Mouse (Mus musculus): Measurements from ENCODE around the gene Gm960. TPM values are rescaled to one million over a fixed set of nuclear protein-coding genes. Genes with fewer than 3 reads are reported as not detected.

Gm960 gene
- polyA plus RNA-seq, 1 experiment from 2014 or later: 4.1 TPM

GRCm38 (mm10) chr19:4578799-4579198 is 119.7 kb downstream of the Gm960 start:
- Histone ChIP-seq H3K27ac (no peak overlapping the region), H3K36me3 (ENCODE audit: poor library complexity, severe bottlenecking) (no peaks in the 10 kb centered on the region), H3K27me3 (no peaks in the 10 kb centered on the region), H3K4me2 (no peak overlapping the region), H3K9me3 (replicated peaks) (no peaks in the 10 kb centered on the region), H3K4me3 (no peak overlapping the region), H3K4me1 (no peaks in the 10 kb centered on the region), H3K9ac (no peak overlapping the region)
- WGBS: 84% methylated on average over 2 of the region's 2 CpGs
- ATAC-seq: no peak

Small RNAs within 50 kb of the gene (microRNA-seq; reads per million reads assigned to microRNA genes)
- gene Mir6986: not detected

Other genes with a start within 250 kb of the Gm960 start
- 1.0 and 1.3 TPM in 2 replicates for gene Syt12, start 221.2 kb downstream of the Gm960 start, polyA plus RNA-seq (2015; fragmentation: Nextera tagmentation; extraction: Ambion mirVana)
- gene 2010003K11Rik, start 200.1 kb downstream of the Gm960 start, polyA plus RNA-seq (2015; fragmentation: Nextera tagmentation; extraction: Ambion mirVana): not detected in 2 replicates
- 15.9 and 17.3 TPM in 2 replicates for gene Pcx, start 188.2 kb downstream of the Gm960 start, polyA plus RNA-seq (2015; fragmentation: Nextera tagmentation; extraction: Ambion mirVana)
- 7.5 and 7.9 TPM in 2 replicates for gene Lrfn4, start 83.0 kb downstream of the Gm960 start, polyA plus RNA-seq (2015; fragmentation: Nextera tagmentation; extraction: Ambion mirVana)
- 50.9 and 63.4 TPM in 2 replicates for gene Rce1, start 73.0 kb downstream of the Gm960 start, polyA plus RNA-seq (2015; fragmentation: Nextera tagmentation; extraction: Ambion mirVana)
- gene Sptbn2, start 12.5 kb upstream of the Gm960 start, polyA plus RNA-seq (2015; fragmentation: Nextera tagmentation; extraction: Ambion mirVana): 18.1 and 20.8 TPM in 2 replicates
- gene Rbm4b, start 57.8 kb upstream of the Gm960 start, polyA plus RNA-seq (2015; fragmentation: Nextera tagmentation; extraction: Ambion mirVana): 188 and 192 TPM in 2 replicates
- gene Rbm4, start 95.2 kb upstream of the Gm960 start, polyA plus RNA-seq (2015; fragmentation: Nextera tagmentation; extraction: Ambion mirVana): 103 TPM in 2 replicates
- 43.0 and 47.4 TPM in 2 replicates for gene Gm21992, start 112.9 kb upstream of the Gm960 start, polyA plus RNA-seq (2015; fragmentation: Nextera tagmentation; extraction: Ambion mirVana)
- 88.3 and 95.3 TPM in 2 replicates for gene Rbm14, start 113.0 kb upstream of the Gm960 start, polyA plus RNA-seq (2015; fragmentation: Nextera tagmentation; extraction: Ambion mirVana)
- gene Ccs, start 140.7 kb upstream of the Gm960 start, polyA plus RNA-seq (2015; fragmentation: Nextera tagmentation; extraction: Ambion mirVana): 42.0 and 47.0 TPM in 2 replicates
- 0.23 and 0.39 TPM in 2 replicates for gene Ccdc87, start 140.7 kb upstream of the Gm960 start, polyA plus RNA-seq (2015; fragmentation: Nextera tagmentation; extraction: Ambion mirVana)
- gene Ctsf, start 156.5 kb upstream of the Gm960 start, polyA plus RNA-seq (2015; fragmentation: Nextera tagmentation; extraction: Ambion mirVana): 31.3 and 34.5 TPM in 2 replicates
- 0.64 and 0.97 TPM in 2 replicates for gene Actn3, start 179.2 kb upstream of the Gm960 start, polyA plus RNA-seq (2015; fragmentation: Nextera tagmentation; extraction: Ambion mirVana)
- gene Zdhhc24, start 180.0 kb upstream of the Gm960 start, polyA plus RNA-seq (2015; fragmentation: Nextera tagmentation; extraction: Ambion mirVana): 17.1 and 20.1 TPM in 2 replicates
- 8.9 and 10.8 TPM in 2 replicates for gene Bbs1, start 208.0 kb upstream of the Gm960 start, polyA plus RNA-seq (2015; fragmentation: Nextera tagmentation; extraction: Ambion mirVana)
- gene Dpp3, start 229.6 kb upstream of the Gm960 start, polyA plus RNA-seq (2015; fragmentation: Nextera tagmentation; extraction: Ambion mirVana): 118 and 132 TPM in 2 replicates
- gene Peli3, start 244.5 kb upstream of the Gm960 start, polyA plus RNA-seq (2015; fragmentation: Nextera tagmentation; extraction: Ambion mirVana): 5.7 TPM in 2 replicates